Mouse (Mus musculus) hindbrain, postnatal 0 days (tissue): ENCODE measurements at regions not wholly inside any gene's neighbourhood (a gene's known extent, or its start where the extent isn't known, plus 50 kb on each side); places are given as distances from the start of the nearest gene placed in this dataset.

ENCODE experiments used
- ATAC-seq: fragments of 200-750 bp; cut with Nextera tagmentation; 2 replicates; pipeline ENCODE4 v1.8.0; 2017; ENCODE audit warnings: mild to moderate bottlenecking, moderate TSS enrichment, moderate library complexity
- DNase-seq: peaks from one replicate; pipeline ENCODE4 v3.0.0-alpha.2; 2015; ENCODE audit warnings: low spot score
- H3K27ac ChIP-seq: fragments of 300-500 bp; sonication (generic); 2 replicates; pipeline ENCODE4 v1.5.1; 2014; ENCODE audit warnings: mild to moderate bottlenecking
- H3K27me3 ChIP-seq: fragments of 300-500 bp; sonication (generic); 2 replicates; pipeline ENCODE4 v1.6.1; 2014; ENCODE audit warnings: low read length, mixed read lengths; ENCODE audit not compliant: insufficient read depth
- H3K36me3 ChIP-seq: fragments of 300-500 bp; sonication (generic); 2 replicates; pipeline ENCODE4 v1.6.1; 2014; ENCODE audit warnings: low read length, mixed read lengths; ENCODE audit not compliant: insufficient read depth
- H3K4me1 ChIP-seq: fragments of 300-500 bp; sonication (generic); 2 replicates; pipeline ENCODE4 v1.6.1; 2014; ENCODE audit warnings: antibody characterized with exemption, low read length, mixed read lengths; ENCODE audit not compliant: insufficient read depth
- H3K4me2 ChIP-seq: fragments of 300-500 bp; sonication (generic); 2 replicates; pipeline ENCODE4 v1.6.1; 2014; ENCODE audit warnings: low read depth, mild to moderate bottlenecking, low read length, moderate library complexity, mixed read lengths
- H3K4me3 ChIP-seq: fragments of 300-500 bp; sonication (generic); 2 replicates; pipeline ENCODE4 v1.5.1; 2014; ENCODE audit warnings: low read length
- H3K9ac ChIP-seq: fragments of 300-500 bp; sonication (generic); replicated peaks from 2 replicates; pipeline ENCODE4 v1.6.1; 2014; ENCODE audit warnings: mild to moderate bottlenecking, low read length, moderate library complexity, mixed read lengths
- H3K9me3 ChIP-seq: fragments of 300-500 bp; sonication (generic); 2 replicates; pipeline ENCODE4 v1.6.1; 2016; ENCODE audit warnings: low read length, mixed read lengths
- CTCF ChIP-seq: IDR thresholded peaks from 2 replicates; pipeline ENCODE4 v1.5.1; 2016; ENCODE audit warnings: antibody characterized with exemption, control low read depth, low read depth
- WGBS: fragments of 180-500 bp; shearing (Covaris S2); extraction: QIAGEN DNeasy Blood & Tissue Kit; methylation state at CpG from one replicate; pipeline ENCODE4 v1.1.7; 2014; 5-methylcytosine and 5-hydroxymethylcytosine counted together

DNA sequence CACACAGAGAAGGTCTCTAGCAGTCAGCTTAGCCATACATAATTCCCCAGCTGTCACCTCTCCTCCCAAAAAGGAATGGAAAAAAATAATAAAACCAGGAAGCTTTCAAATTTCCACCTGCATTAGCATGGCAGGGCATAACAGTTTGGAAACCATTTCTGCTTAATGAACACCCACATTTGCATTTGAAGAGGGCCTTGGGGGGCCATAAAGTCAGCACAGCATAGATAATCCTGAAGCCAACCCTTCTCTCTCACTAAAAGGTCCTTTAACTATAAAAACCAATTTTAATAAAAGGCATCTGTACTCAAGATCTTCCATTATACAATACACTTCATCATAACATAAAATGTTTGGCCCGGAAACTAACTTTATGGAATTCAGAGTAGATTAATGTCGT is 360.1 kb upstream of the Map3k7 start:
- ATAC-seq (no peak), DNase-seq (no peak)
- Histone ChIP-seq H3K4me3 (no peak overlapping the region), H3K36me3 (no peaks in the 10 kb centered on the region), H3K9me3 (no peaks in the 10 kb centered on the region), H3K4me2 (no peak overlapping the region), H3K27ac (no peak overlapping the region), H3K27me3 (no peaks in the 10 kb centered on the region), H3K4me1 (0 out of 2 replicates have a peak, but pooled peaks cover 3% of the 10 kb centered on the region), H3K9ac (no peak overlapping the region)
- 88% methylated on average over 2 of the region's 2 CpGs for WGBS
- no peak for TF ChIP-seq CTCF

DNA sequence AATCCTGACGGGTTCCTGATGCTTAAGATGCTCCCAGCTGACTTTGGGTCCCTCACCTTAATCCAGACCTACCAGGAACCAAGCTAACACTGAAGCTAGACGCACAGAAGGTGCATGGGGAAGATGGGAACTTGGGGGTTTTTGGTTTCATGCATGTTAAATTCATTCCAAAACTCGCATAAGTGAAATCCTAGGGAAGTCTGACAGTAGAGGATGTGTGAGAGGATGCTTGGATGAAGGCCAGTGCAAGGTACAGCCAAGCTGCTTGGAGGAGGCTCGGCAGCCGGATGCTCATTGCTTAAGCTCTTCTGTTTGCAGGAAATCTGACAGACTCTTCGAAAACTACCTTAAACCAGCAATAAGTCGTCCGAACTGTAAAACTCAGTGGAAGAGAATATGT is 355.1 kb upstream of the Map3k7 start:
- no peak overlapping the region for H3K4me2 ChIP-seq
- WGBS, result 72% methylated on average over 8 of the region's 8 CpGs
- H3K36me3 ChIP-seq, result no peaks in the 10 kb centered on the region
- no peak overlapping the region for H3K4me3 ChIP-seq
- TF ChIP-seq CTCF, result no peak
- no peak overlapping the region for H3K9ac ChIP-seq
- H3K27ac ChIP-seq, result no peak overlapping the region
- no peak for ATAC-seq
- no peaks in the 10 kb centered on the region for H3K27me3 ChIP-seq
- no peaks in the 10 kb centered on the region for H3K4me1 ChIP-seq
- no peak for DNase-seq
- no peaks in the 10 kb centered on the region for H3K9me3 ChIP-seq

DNA sequence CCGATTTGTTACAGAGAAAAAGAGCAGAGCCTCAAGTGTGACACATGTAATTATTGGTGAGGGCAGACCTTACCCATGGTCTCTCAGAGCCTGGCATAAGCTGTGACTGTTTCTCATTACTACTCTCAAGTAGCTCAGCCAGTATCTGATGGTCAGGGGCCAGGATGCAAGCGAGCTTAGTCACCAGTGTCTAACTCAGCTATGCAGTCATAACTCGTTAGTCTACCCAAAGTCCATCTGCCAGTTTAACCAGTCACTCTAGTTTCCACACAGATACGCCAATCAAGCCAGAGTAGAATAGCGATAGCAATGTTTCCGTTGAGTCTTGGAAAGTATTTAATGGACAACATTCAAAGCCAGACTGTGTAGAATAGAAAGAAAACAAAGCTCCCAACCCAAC is 354.3 kb upstream of the Map3k7 start:
- ATAC-seq, result no peak
- Histone ChIP-seq H3K36me3 (no peaks in the 10 kb centered on the region), H3K27me3 (no peaks in the 10 kb centered on the region), H3K4me1 (no peaks in the 10 kb centered on the region), H3K9me3 (no peaks in the 10 kb centered on the region), H3K9ac (no peak overlapping the region), H3K4me2 (no peak overlapping the region), H3K27ac (no peak overlapping the region), H3K4me3 (no peak overlapping the region)
- DNase-seq, result no peak
- WGBS, result 87% methylated on average over 6 of the region's 6 CpGs
- TF ChIP-seq CTCF, result no peak

DNA sequence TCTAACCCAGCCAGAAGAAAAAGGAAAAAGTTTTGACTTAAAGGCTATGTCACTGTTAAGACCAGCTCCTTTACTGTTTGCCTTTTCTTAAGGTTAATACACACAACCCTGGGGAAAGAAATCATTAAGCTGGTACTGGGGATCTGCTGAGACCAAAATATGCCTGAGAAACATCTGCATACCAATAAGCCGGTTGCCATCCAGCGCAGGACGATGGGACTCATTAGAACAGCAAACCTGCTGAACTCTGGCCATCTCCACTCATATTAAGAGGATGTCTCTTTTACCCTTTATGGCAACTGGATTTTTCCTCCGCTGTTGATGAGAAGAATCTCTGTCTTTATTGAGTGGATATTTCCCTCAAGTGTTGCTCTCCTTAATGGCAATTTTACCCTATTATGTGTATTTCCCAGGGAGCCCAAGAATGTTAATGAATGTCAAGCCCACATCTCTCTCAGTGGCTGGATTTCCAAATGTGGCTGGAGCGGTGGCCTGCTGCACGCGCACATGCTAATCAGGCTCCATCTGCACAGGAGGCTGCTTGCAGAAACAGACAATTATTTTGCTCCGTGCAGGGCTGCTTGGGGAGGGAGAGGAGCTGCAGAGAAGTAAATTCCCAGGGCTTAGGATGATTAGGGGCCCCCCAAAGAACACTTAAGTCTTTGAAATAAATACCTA is 351.6 kb upstream of the Map3k7 start:
- Histone ChIP-seq H3K9ac (no peak overlapping the region), H3K4me1 (no peaks in the 10 kb centered on the region), H3K4me3 (no peak overlapping the region), H3K4me2 (no peak overlapping the region), H3K27me3 (no peaks in the 10 kb centered on the region), H3K36me3 (no peaks in the 10 kb centered on the region), H3K9me3 (no peaks in the 10 kb centered on the region), H3K27ac (no peak overlapping the region)
- WGBS, result 16% methylated on average over 8 of the region's 8 CpGs
- peak; percentile 32 for DNase-seq
- no peak for TF ChIP-seq CTCF
- ATAC-seq, result 0 out of 2 replicates have a peak, but pooled peaks have one; percentile 51

DNA sequence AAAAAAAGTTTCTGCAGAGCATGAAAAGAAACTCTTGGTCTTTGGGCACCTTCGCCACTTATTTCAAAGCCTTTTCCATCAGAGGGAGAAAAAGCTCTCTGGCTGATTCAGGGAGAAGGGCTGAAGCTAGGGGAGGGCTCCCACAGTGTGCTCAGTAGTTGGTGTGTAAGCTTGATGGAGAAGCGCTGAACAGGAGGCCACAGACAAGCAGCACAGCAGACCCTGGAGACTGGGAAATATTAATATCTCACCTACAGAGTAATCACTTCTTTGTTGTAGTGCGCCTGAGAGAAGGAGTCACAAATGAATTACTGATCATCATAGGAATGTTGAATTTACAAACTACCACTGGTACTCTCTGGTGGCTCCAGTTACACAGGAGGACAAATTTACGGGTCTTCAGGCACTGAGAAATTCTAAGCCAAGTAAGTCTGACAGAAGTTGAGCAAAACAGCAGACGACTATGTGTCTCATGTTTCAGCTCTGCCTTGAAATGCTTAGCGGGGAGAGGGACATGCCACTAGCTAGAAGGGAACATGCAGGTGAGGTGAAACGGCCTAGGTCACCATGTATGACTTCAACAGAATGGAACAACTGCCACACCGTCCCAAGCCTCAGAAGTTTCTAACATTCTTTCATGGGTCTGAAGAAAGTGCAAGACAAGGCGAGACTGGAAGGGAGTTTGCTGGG is 350.9 kb upstream of the Map3k7 start:
- ATAC-seq, result no peak
- Histone ChIP-seq H3K9me3 (no peaks in the 10 kb centered on the region), H3K27me3 (no peaks in the 10 kb centered on the region), H3K4me3 (no peak overlapping the region), H3K4me2 (no peak overlapping the region), H3K36me3 (no peaks in the 10 kb centered on the region), H3K4me1 (0 out of 2 replicates have a peak, but pooled peaks cover 4% of the 10 kb centered on the region), H3K27ac (no peak overlapping the region), H3K9ac (no peak overlapping the region)
- no peak for TF ChIP-seq CTCF
- DNase-seq, result no peak
- WGBS, result 64% methylated on average over 9 of the region's 9 CpGs

DNA sequence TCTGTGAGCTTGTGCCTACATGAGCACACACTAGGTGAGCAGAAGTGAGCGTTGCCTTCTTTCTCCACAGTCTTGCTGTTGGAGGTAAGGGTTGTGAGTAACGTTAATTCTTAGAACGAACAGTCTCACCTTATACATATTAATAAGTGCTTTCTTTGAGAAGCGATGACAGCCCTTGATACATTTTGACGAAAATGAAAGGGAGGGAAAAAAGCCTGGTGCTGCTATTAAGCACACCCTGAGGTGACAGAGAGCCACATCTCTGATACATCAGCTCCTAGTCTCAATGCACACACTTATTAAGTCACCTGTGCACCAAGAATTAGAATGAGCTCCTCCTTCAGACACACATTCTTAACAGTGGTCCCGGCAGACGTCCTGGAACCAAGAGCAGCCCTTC is 346.3 kb upstream of the Map3k7 start:
- Histone ChIP-seq H3K27ac (no peak overlapping the region), H3K27me3 (no peaks in the 10 kb centered on the region), H3K9me3 (no peaks in the 10 kb centered on the region), H3K36me3 (no peaks in the 10 kb centered on the region), H3K4me3 (no peak overlapping the region), H3K9ac (no peak overlapping the region), H3K4me2 (no peak overlapping the region), H3K4me1 (0 out of 2 replicates have a peak, but pooled peaks cover 9% of the 10 kb centered on the region)
- ATAC-seq (no peak), DNase-seq (no peak)
- no peak for TF ChIP-seq CTCF
- WGBS, result 44% methylated on average over 7 of the region's 7 CpGs

DNA sequence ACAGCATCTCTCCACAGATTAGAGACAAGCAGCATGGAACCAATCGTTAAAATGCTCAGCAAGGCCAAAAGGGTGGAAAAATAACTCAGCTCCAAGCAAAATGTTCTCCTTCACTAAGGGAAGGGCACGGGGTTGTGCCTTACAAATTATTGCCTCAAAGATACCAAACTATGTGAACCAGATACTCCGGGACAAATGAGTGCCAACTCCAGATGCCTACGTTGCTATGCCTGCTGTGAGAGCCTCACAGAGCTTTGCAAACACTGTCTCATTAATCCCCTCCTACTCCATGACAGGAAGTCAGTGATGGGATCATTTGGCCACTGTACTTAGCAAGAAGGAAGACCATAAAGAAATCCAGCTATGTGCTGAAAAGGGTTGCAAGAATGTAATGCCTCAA is 345.9 kb upstream of the Map3k7 start:
- Histone ChIP-seq H3K36me3 (no peaks in the 10 kb centered on the region), H3K27ac (no peak overlapping the region), H3K4me3 (no peak overlapping the region), H3K27me3 (no peaks in the 10 kb centered on the region), H3K9ac (no peak overlapping the region), H3K4me2 (no peak overlapping the region), H3K4me1 (0 out of 2 replicates have a peak, but pooled peaks cover 9% of the 10 kb centered on the region), H3K9me3 (no peaks in the 10 kb centered on the region)
- ATAC-seq (no peak), DNase-seq (no peak)
- no peak for TF ChIP-seq CTCF
- WGBS, result 25% methylated on average over 4 of the region's 4 CpGs
